Mouse (Mus musculus): ENCODE measurements around the gene Tnik.

GRCm38 (mm10) chr3:28442116-28442515 is 179.1 kb downstream of the Tnik start:
- TF ChIP-seq GATA1 (IDR thresholded peaks at IDR 0.05; ENCODE audit: borderline replicate concordance, low read length) (no peak), FLI1 (IDR thresholded peaks at IDR 0.05; ENCODE audit: low read length) (no peak)
